ENCODE assay signal across 26 mouse cellular contexts in genomic region chr13:109376681-109377080, GRCm38 (mm10).
DNase-seq lines count a peak whose midpoint lies in the region; ATAC-seq lines count a peak whose summit lies in the region.
"Had no signal": no experiment of that assay in that cellular context is flagged by ENCODE, and none has a peak within 500 bp of the region (broad histone marks: within the 10 kb centered on the region; RNA-seq: fewer than 3 reads in every experiment).

No protein-coding gene starts in this region.

- H3K9me3 ChIP-seq in neural tube, embryonic 12.5 days: no peaks in the 10 kb centered on the region
- H3K9me3 ChIP-seq in neural tube, embryonic 15.5 days (replicated peaks): no peaks in the 10 kb centered on the region
- H3K9me3 ChIP-seq in hindbrain, embryonic 12.5 days (replicated peaks): no peaks in the 10 kb centered on the region
- H3K9me3 ChIP-seq: embryonic facial prominence, embryonic 12.5 days; embryonic facial prominence, embryonic 15.5 days; G1E; hindbrain, embryonic 15.5 days had no signal

- no peak overlapping the region for H3K9ac ChIP-seq in neural tube, embryonic 12.5 days
- H3K9ac ChIP-seq in neural tube, embryonic 15.5 days (replicated peaks): no peak overlapping the region
- H3K9ac ChIP-seq in hindbrain, embryonic 12.5 days: no peak overlapping the region
- H3K9ac ChIP-seq: embryonic facial prominence, embryonic 12.5 days; embryonic facial prominence, embryonic 15.5 days; forebrain, postnatal 0 days; hindbrain, embryonic 15.5 days had no signal

- no peak overlapping the region for H3K4me3 ChIP-seq in neural tube, embryonic 12.5 days
- no peak overlapping the region for H3K4me3 ChIP-seq in neural tube, embryonic 15.5 days (replicated peaks)
- no peak overlapping the region for H3K4me3 ChIP-seq in hindbrain, embryonic 12.5 days
- H3K4me3 ChIP-seq: embryonic facial prominence, embryonic 12.5 days; embryonic facial prominence, embryonic 15.5 days; gastrocnemius, adult 2 months; hindbrain, embryonic 15.5 days had no signal

- no peak overlapping the region for H3K27ac ChIP-seq in neural tube, embryonic 12.5 days
- H3K27ac ChIP-seq in neural tube, embryonic 15.5 days (replicated peaks): no peak overlapping the region
- H3K27ac ChIP-seq in hindbrain, embryonic 12.5 days: no peak overlapping the region
- H3K27ac ChIP-seq: embryonic facial prominence, embryonic 12.5 days; embryonic facial prominence, embryonic 15.5 days; gastrocnemius, adult 2 months; hindbrain, embryonic 15.5 days had no signal

- H3K27me3 ChIP-seq in neural tube, embryonic 12.5 days (replicated peaks): no peaks in the 10 kb centered on the region
- no peaks in the 10 kb centered on the region for H3K27me3 ChIP-seq in neural tube, embryonic 15.5 days (replicated peaks)
- no peaks in the 10 kb centered on the region for H3K27me3 ChIP-seq in hindbrain, embryonic 12.5 days
- H3K27me3 ChIP-seq: CH12.LX; embryonic facial prominence, embryonic 12.5 days; embryonic facial prominence, embryonic 15.5 days; hindbrain, embryonic 15.5 days had no signal

- DNase-seq in embryo, embryonic 10 days (ENCODE audit: low spot score): peak; percentile 8
- peak; percentile 6 for DNase-seq in embryo, embryonic 9.5 days (ENCODE audit: extremely low spot score)
- DNase-seq in retina, postnatal 1 day: peak; percentile 61
- DNase-seq in spleen, adult 18-20 months: no peak
- no peak for DNase-seq in heart, postnatal 4 days
- DNase-seq: adrenal gland, postnatal 10 days; adrenal gland, postnatal 36 days; B cell, adult 2 months; cerebellum, adult 18-20 months; cerebellum, adult 9-10 months; cerebellum, postnatal 14 days; forebrain, postnatal 0 days; gastrocnemius, adult 2 months; gastrocnemius, postnatal 14 days; heart, adult 11 months; heart, postnatal 36 days had no signal

- ATAC-seq in neural tube, embryonic 12.5 days (ENCODE audit: low FRiP score, low read depth): 0 out of 2 replicates have a peak, but pooled peaks have one; percentile 41
- no peak for ATAC-seq in neural tube, embryonic 15.5 days (ENCODE audit: low FRiP score)
- no peak for ATAC-seq in hindbrain, embryonic 12.5 days (ENCODE audit: low FRiP score)
- ATAC-seq: forebrain, embryonic 14.5 days; forebrain, postnatal 0 days had no signal

- H3K36me3 ChIP-seq in neural tube, embryonic 12.5 days: no peaks in the 10 kb centered on the region
- no peaks in the 10 kb centered on the region for H3K36me3 ChIP-seq in neural tube, embryonic 15.5 days
- H3K36me3 ChIP-seq in hindbrain, embryonic 12.5 days: no peaks in the 10 kb centered on the region
- H3K36me3 ChIP-seq: embryonic facial prominence, embryonic 12.5 days; embryonic facial prominence, embryonic 15.5 days; G1E; hindbrain, embryonic 15.5 days had no signal

- peaks cover 5% of the 10 kb centered on the region; the same call in 1 of the 2 replicates for H3K4me1 ChIP-seq in neural tube, embryonic 12.5 days
- no peaks in the 10 kb centered on the region for H3K4me1 ChIP-seq in neural tube, embryonic 15.5 days
- no peaks in the 10 kb centered on the region for H3K4me1 ChIP-seq in hindbrain, embryonic 12.5 days
- H3K4me1 ChIP-seq: embryonic facial prominence, embryonic 12.5 days; embryonic facial prominence, embryonic 15.5 days; hindbrain, embryonic 15.5 days had no signal

- H3K4me2 ChIP-seq in neural tube, embryonic 12.5 days (replicated peaks): no peak overlapping the region
- no peak overlapping the region for H3K4me2 ChIP-seq in neural tube, embryonic 15.5 days
- H3K4me2 ChIP-seq in hindbrain, embryonic 12.5 days (replicated peaks): no peak overlapping the region
- H3K4me2 ChIP-seq: embryonic facial prominence, embryonic 12.5 days; embryonic facial prominence, embryonic 15.5 days; heart, embryonic 11.5 days; hindbrain, embryonic 15.5 days had no signal

- 9% methylated on average over 1 of the region's 1 CpGs for WGBS in neural tube, embryonic 12.5 days
- WGBS in neural tube, embryonic 15.5 days: 8% methylated on average over 1 of the region's 1 CpGs
- WGBS in hindbrain, embryonic 12.5 days: 33% methylated on average over 1 of the region's 1 CpGs

Comparison
In these comparisons a context has a peak if more than half of its experiments do, and no peak if none do; other contexts are left out.
1. DNase-seq: peak in embryo, embryonic 10 days (single experiment), embryo, embryonic 9.5 days (single experiment) and retina, postnatal 1 day (single experiment); none in spleen, adult 18-20 months (0 of 2) and heart, postnatal 4 days (single experiment).